Mouse (Mus musculus) limb, embryonic 10.5 days (tissue): ENCODE measurements around the gene Sec23a. TPM values are rescaled to one million over a fixed set of nuclear protein-coding genes. Genes with fewer than 3 reads are reported as not detected.

Experiments
- DNase-seq: peaks from one replicate; pipeline ENCODE4 v3.0.0-alpha.2; 2017; ENCODE audit warnings: low spot score
- H3K27ac ChIP-seq: fragments of 300-500 bp; sonication (generic); 2 replicates; pipeline ENCODE4 v1.5.1; 2016; ENCODE audit warnings: mild to moderate bottlenecking
- H3K27me3 ChIP-seq: fragments of 300-500 bp; sonication (generic); 2 replicates; pipeline ENCODE4 v1.6.1; 2016; ENCODE audit warnings: low read depth, mild to moderate bottlenecking; ENCODE audit not compliant: poor library complexity, severe bottlenecking
- H3K36me3 ChIP-seq: fragments of 300-500 bp; sonication (generic); 2 replicates; pipeline ENCODE4 v1.6.1; 2016; ENCODE audit warnings: mild to moderate bottlenecking, moderate library complexity
- H3K4me1 ChIP-seq: fragments of 300-500 bp; sonication (generic); 2 replicates; pipeline ENCODE4 v1.6.1; 2016
- H3K4me3 ChIP-seq: fragments of 300-500 bp; sonication (generic); 2 replicates; pipeline ENCODE4 v1.5.1; 2016; ENCODE audit warnings: mild to moderate bottlenecking, moderate library complexity
- H3K9me3 ChIP-seq: fragments of 300-500 bp; sonication (generic); replicated peaks from 2 replicates; pipeline ENCODE4 v1.6.1; 2016; ENCODE audit warnings: mild to moderate bottlenecking
- WGBS: fragments of 180-500 bp; shearing (Covaris S2); methylation state at CpG from one replicate; pipeline ENCODE4 v1.1.7; 2016; 5-methylcytosine and 5-hydroxymethylcytosine counted together
- polyA plus RNA-seq: library from polyadenylated mRNA; unstranded; fragments of >200 nt; fragmentation: Nextera tagmentation; extraction: Ambion mirVana; gene quantifications from 2 replicates; pipeline ENCODE4 v1.2.1, GENCODE M21; 2016

Sec23a gene
- polyA plus RNA-seq, 1 experiment from 2014 or later: 74.2 TPM

DNA sequence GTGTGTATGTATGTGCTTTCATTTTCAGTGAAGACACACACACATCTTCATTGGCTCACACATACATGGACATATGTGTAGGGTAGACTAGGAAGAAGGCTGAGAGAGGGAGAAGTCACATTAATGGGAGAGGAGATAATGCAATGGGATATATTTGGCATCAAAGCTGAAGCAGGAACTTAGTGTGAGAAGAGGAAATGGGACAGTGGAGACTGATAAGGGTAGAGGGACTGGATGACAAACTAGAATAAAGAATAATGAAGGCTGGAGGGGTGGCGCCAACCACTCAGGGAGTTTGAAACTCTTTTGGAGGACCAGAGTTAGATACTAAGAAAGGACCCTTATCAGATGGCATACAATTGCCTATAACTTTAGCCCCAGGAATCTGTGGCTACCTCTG is 51.0 kb downstream of the Sec23a start:
- DNase-seq: no peak
- H3K9me3 ChIP-seq: no peaks in the 10 kb centered on the region
- no peak overlapping the region for H3K27ac ChIP-seq
- no peaks in the 10 kb centered on the region for H3K27me3 ChIP-seq
- no peak overlapping the region for H3K4me3 ChIP-seq
- no peaks in the 10 kb centered on the region for H3K4me1 ChIP-seq
- 100% methylated on average over 1 of the region's 1 CpGs for WGBS
- peaks cover 48% of the 10 kb centered on the region for H3K36me3 ChIP-seq

- Histone ChIP-seq H3K27me3 (no peaks in the 10 kb centered on the region), H3K27ac (no peak overlapping the region), H3K4me3 (no peak overlapping the region), H3K4me1 (no peaks in the 10 kb centered on the region), H3K36me3 (peaks cover 18% of the 10 kb centered on the region; the same call in 1 of the 2 replicates), H3K9me3 (no peaks in the 10 kb centered on the region)
- 65% methylated on average over 7 of the region's 7 CpGs for WGBS
- DNase-seq: no peak
Observed at GRCm38 (mm10) chr12:58956624-58957023, 55.2 kb downstream of the Sec23a start.

DNA sequence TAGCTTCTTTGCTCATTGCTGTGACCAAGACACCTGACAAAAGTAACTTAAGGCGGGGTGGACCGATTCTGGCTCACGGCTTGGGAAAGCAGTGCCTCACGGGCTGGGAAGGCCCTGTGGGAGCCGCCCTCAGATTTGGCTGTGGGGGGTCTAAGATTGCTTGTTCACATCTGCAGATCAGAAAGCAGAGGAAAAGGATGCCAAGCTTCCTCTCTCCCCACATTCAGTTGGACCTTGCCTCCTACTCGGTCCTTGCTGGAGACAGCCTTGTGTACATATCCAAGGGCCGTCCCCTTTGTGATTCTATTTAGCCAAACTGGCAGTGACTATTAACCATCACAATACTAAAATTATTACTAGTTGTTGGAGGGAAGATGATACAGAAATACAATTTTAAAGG is 55.7 kb downstream of the Sec23a start:
- H3K9me3 ChIP-seq: no peaks in the 10 kb centered on the region
- 89% methylated on average over 7 of the region's 7 CpGs for WGBS
- H3K36me3 ChIP-seq: peaks cover 18% of the 10 kb centered on the region; the same call in 1 of the 2 replicates
- no peak overlapping the region for H3K4me3 ChIP-seq
- DNase-seq: no peak
- no peaks in the 10 kb centered on the region for H3K4me1 ChIP-seq
- H3K27me3 ChIP-seq: no peaks in the 10 kb centered on the region
- no peak overlapping the region for H3K27ac ChIP-seq

- Histone ChIP-seq H3K9me3 (no peaks in the 10 kb centered on the region), H3K27ac (no peak overlapping the region), H3K4me3 (no peak overlapping the region), H3K36me3 (no peaks in the 10 kb centered on the region), H3K4me1 (no peaks in the 10 kb centered on the region), H3K27me3 (no peaks in the 10 kb centered on the region)
- no peak for DNase-seq
- 90% methylated on average over 6 of the region's 6 CpGs for WGBS
Observed at GRCm38 (mm10) chr12:58947879-58948278, 63.9 kb downstream of the Sec23a start.

DNA sequence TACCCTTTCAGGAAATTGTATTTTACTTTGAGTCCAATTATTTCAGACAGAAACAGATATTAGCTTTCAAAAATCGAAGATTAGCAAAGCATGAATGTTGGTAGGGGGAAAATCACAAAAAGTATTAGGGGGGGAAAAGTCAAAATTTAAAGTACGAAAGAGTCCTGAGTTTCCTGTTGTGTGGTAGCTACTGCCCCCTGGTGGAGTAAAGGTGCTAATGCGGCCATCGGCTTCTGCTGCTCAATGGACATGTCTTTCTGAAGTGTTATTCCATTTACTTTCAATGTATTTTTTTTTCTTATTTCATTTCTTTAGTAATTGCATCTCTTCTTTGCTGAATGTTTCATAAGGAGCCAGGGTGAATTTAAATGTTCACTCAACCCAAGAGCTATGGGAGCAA is 64.6 kb downstream of the Sec23a start:
- Histone ChIP-seq H3K4me3 (no peak overlapping the region), H3K36me3 (no peaks in the 10 kb centered on the region), H3K27me3 (no peaks in the 10 kb centered on the region), H3K4me1 (no peaks in the 10 kb centered on the region), H3K9me3 (no peaks in the 10 kb centered on the region), H3K27ac (no peak overlapping the region)
- WGBS: 26% methylated on average over 4 of the region's 4 CpGs
- DNase-seq: peak; percentile 67

DNA sequence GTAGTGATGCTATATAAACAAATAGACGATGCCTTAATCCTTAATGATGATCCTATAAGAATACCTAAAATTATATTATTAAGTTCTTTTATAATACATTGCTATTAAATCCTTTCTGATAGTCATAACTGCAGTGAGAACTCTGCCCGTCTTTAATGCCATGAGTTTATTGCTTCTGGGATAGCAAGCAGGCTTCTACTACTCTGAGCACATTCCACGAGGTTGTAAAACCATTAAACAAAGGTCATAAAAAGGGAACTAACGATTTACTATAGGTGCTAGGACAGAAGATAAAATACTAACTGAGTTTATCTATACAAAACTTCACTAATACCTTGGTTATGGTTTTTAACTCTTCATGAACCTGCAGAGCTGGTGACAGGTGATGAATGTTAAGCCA is 69.3 kb downstream of the Sec23a start:
- Histone ChIP-seq H3K36me3 (no peaks in the 10 kb centered on the region), H3K27me3 (no peaks in the 10 kb centered on the region), H3K4me3 (no peak overlapping the region), H3K9me3 (no peaks in the 10 kb centered on the region), H3K27ac (no peak overlapping the region), H3K4me1 (no peaks in the 10 kb centered on the region)
- WGBS: 40% methylated on average over 4 of the region's 4 CpGs
- DNase-seq: no peak

DNA sequence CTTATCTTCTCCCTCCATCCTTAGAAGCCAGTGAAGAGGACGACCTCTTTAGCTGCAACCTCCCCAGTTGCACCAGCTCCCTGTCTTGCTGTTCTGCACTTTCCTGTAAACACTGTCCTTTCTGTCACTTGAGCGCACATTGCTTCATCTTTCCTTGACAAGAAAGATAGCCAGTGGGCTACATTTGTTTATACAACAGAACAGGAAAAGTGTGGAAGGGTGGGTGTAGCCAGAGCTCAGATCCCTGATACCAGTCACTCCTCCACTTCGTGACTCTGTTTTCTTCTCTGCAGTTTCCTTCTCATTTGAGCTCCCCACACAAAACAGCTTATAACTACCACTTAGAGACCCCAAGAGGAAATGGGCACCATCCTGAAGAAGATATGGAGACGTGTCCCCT is 77.2 kb downstream of the Sec23a start:
- H3K9me3 ChIP-seq: no peaks in the 10 kb centered on the region
- no peak overlapping the region for H3K27ac ChIP-seq
- no peak overlapping the region for H3K4me3 ChIP-seq
- no peaks in the 10 kb centered on the region for H3K4me1 ChIP-seq
- H3K36me3 ChIP-seq: no peaks in the 10 kb centered on the region
- no peaks in the 10 kb centered on the region for H3K27me3 ChIP-seq
- WGBS: 73% methylated on average over 4 of the region's 4 CpGs
- no peak for DNase-seq

GRCm38 (mm10) chr12:58924996-58925395 is 86.8 kb downstream of the Sec23a start:
- Histone ChIP-seq H3K9me3 (no peaks in the 10 kb centered on the region), H3K4me3 (no peak overlapping the region), H3K4me1 (no peaks in the 10 kb centered on the region), H3K27me3 (no peaks in the 10 kb centered on the region), H3K36me3 (no peaks in the 10 kb centered on the region), H3K27ac (no peak overlapping the region)
- WGBS: 93% methylated on average over 15 of the region's 15 CpGs
- no peak for DNase-seq

GRCm38 (mm10) chr12:58924025-58924424 is 87.8 kb downstream of the Sec23a start:
- Histone ChIP-seq H3K27ac (no peak overlapping the region), H3K9me3 (no peaks in the 10 kb centered on the region), H3K4me3 (no peak overlapping the region), H3K27me3 (no peaks in the 10 kb centered on the region), H3K36me3 (no peaks in the 10 kb centered on the region), H3K4me1 (no peaks in the 10 kb centered on the region)
- WGBS: 77% methylated on average over 3 of the region's 3 CpGs
- DNase-seq: peak; percentile 54

GRCm38 (mm10) chr12:58920775-58921174 is 91.0 kb downstream of the Sec23a start:
- Histone ChIP-seq H3K36me3 (no peaks in the 10 kb centered on the region), H3K4me3 (no peak overlapping the region), H3K27me3 (no peaks in the 10 kb centered on the region), H3K27ac (no peak overlapping the region), H3K4me1 (no peaks in the 10 kb centered on the region), H3K9me3 (no peaks in the 10 kb centered on the region)
- no peak for DNase-seq
- 86% methylated on average over 6 of the region's 6 CpGs for WGBS

- Histone ChIP-seq H3K27ac (no peak overlapping the region), H3K36me3 (no peaks in the 10 kb centered on the region), H3K4me1 (no peaks in the 10 kb centered on the region), H3K27me3 (no peaks in the 10 kb centered on the region), H3K9me3 (no peaks in the 10 kb centered on the region), H3K4me3 (no peak overlapping the region)
- no peak for DNase-seq
- WGBS: 76% methylated on average over 3 of the region's 3 CpGs
Observed at GRCm38 (mm10) chr12:58919516-58919915, 92.3 kb downstream of the Sec23a start.

DNA sequence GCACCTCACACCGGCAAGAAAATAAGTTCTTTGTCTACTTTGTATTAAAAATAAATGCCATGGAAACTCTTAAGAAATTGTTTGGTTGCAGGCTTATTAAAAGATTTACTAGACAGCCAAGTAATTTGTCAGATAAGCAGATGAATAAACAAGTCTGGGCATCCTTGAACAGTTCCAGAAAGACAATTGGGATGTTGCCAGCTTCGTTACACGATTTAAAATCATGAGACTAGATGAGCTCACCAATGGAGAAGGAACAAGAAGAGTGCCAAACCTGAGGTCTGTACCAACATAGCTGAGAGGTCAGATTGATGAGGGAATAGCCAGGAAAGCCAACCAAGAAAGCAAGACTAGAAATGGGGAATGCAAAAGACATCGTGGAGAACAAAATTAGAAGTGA is 102.0 kb downstream of the Sec23a start:
- no peaks in the 10 kb centered on the region for H3K27me3 ChIP-seq
- no peaks in the 10 kb centered on the region for H3K4me1 ChIP-seq
- no peaks in the 10 kb centered on the region for H3K9me3 ChIP-seq
- H3K36me3 ChIP-seq: no peaks in the 10 kb centered on the region
- no peak overlapping the region for H3K4me3 ChIP-seq
- H3K27ac ChIP-seq: no peak overlapping the region
- 93% methylated on average over 4 of the region's 4 CpGs for WGBS
- no peak for DNase-seq
